Mouse (Mus musculus) ES-E14 (cell line): ENCODE measurements around the gene Tmbim4.

Source experiments
- CHD2 ChIP-seq: IDR thresholded peaks from 2 replicates; pipeline ENCODE4 v1.6.1; 2014; ENCODE audit warnings: mild to moderate bottlenecking, low read depth, low read length, inconsistent platforms
- MAFK ChIP-seq: IDR thresholded peaks from 2 replicates; pipeline ENCODE4 v1.6.1; 2014; ENCODE audit warnings: mild to moderate bottlenecking, low read depth, low read length, inconsistent platforms; ENCODE audit not compliant: insufficient read depth
- ZC3H11A ChIP-seq: IDR thresholded peaks from 2 replicates; pipeline ENCODE4 v1.6.1; 2012; ENCODE audit warnings: low read depth, mild to moderate bottlenecking, inconsistent platforms, low read length, borderline replicate concordance
- ZNF384 ChIP-seq: IDR thresholded peaks from 2 replicates; pipeline ENCODE4 v1.6.1; 2012; ENCODE audit warnings: low read depth, low read length, inconsistent platforms

DNA sequence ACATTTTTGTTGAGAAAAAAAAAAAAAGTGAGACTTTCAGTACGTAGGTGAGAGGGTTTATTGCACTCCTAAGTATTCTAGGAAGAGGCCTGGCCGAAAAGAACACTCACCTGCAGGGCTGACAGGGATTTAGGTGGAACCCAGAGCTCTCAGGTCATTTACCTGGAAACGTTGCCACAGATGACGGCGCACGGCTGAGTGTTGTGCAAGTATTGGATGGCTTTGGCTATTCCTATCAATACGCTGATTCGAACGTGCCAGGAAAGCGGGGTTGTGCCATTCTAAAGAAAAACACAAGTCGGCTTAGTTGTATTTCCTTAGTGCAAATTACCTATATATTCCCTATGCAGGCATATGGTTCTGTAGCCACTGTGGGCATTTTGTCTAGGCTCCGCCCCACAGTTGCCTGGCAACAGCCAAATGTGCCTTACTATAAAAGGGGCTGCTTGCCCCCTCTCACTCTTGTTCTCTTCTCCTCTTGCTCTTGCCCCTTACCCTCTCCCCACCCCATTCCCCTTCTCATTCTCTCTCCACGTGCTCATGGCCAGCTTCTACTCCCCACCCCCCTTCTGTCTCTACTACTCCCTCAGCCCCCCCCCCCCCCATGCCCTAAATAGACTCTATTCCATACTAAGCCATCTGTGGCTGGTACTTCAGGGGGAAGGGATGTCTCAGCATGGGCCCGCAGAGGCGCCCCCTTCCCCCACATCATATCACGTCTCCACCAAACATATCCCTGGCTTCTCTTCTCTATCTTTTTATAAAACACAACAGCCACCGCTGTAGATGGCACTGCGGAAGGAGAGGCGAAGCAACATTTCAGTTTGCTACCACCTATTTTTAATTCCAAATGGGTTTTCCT is 36.2 kb upstream of the Tmbim4 start:
- TF ChIP-seq CHD2 (no peak), ZC3H11A (no peak), ZNF384 (no peak), MAFK (no peak)
